Mouse (Mus musculus): ENCODE results near the gene Fmnl2. TPM values are rescaled to one million over a fixed set of nuclear protein-coding genes. Genes with fewer than 3 reads are reported as not detected.

Fmnl2 gene
- polyA plus RNA-seq, 1 experiment, result 2.3 TPM

GRCm38 (mm10) chr2:52830513-52830912 lies 27.1 kb upstream of the Fmnl2 start:
- Histone ChIP-seq H3K4me3 (ENCODE audit: extremely low read depth, insufficient read depth, insufficient read length) (no peak overlapping the region), H3K27ac (ENCODE audit: insufficient read depth, low read length) (no peak overlapping the region), H3K4me1 (ENCODE audit: control insufficient read depth, insufficient read depth, insufficient read length) (peaks cover 3% of the 10 kb centered on the region; the same call in 1 of the 2 replicates), H3K36me3 (ENCODE audit: control insufficient read depth, insufficient read depth, low read length) (no peaks in the 10 kb centered on the region), H3K27me3 (ENCODE audit: control insufficient read depth, insufficient read depth, low read length) (no peaks in the 10 kb centered on the region)
- no peak for DNase-seq (ENCODE audit: low read depth in 1 of 2, low spot score in 2 of 2)
- TF ChIP-seq CTCF (IDR thresholded peaks at IDR 0.05; ENCODE audit: extremely low read depth, insufficient read depth, insufficient read length, insufficient replicate concordance) (no peak), POLR2A (IDR thresholded peaks at IDR 0.05; ENCODE audit: low read depth, low read length) (no peak)
- WGBS, result 28% methylated on average over 4 of the region's 4 CpGs

DNA sequence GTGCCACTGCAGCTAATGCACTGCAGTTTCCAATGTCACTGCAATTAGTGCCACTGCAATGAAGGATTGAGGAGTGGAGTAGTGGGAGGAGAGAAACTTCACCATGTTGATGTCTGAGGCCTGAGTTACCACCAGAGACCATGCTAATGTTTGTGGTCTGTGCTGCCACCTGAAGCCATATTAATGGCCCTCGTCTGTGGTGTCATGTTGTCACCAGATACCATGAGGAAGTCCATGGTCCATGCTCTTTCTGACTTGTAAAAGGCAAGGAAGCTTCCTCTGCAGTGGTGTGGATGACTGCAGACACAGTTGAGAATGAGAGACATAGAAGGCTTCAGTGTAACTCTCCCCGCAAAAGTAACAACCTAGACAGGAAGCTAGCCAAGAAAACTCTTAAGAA lies 26.1 kb upstream of the Fmnl2 start:
- Histone ChIP-seq H3K4me3 (ENCODE audit: extremely low read depth, insufficient read depth, insufficient read length) (no peak overlapping the region), H3K27ac (ENCODE audit: insufficient read depth, low read length) (no peak overlapping the region), H3K27me3 (ENCODE audit: control insufficient read depth, insufficient read depth, low read length) (no peaks in the 10 kb centered on the region), H3K4me1 (ENCODE audit: control insufficient read depth, insufficient read depth, insufficient read length) (peaks cover 3% of the 10 kb centered on the region; the same call in 1 of the 2 replicates), H3K36me3 (ENCODE audit: control insufficient read depth, insufficient read depth, low read length) (no peaks in the 10 kb centered on the region)
- DNase-seq (ENCODE audit: low read depth in 1 of 2, low spot score in 2 of 2), result no peak
- TF ChIP-seq CTCF (IDR thresholded peaks at IDR 0.05; ENCODE audit: extremely low read depth, insufficient read depth, insufficient read length, insufficient replicate concordance) (no peak), POLR2A (IDR thresholded peaks at IDR 0.05; ENCODE audit: low read depth, low read length) (no peak)
- 61% methylated on average over 2 of the region's 2 CpGs for WGBS

- Histone ChIP-seq H3K27me3 (ENCODE audit: control insufficient read depth, insufficient read depth, low read length) (no peaks in the 10 kb centered on the region), H3K36me3 (ENCODE audit: control insufficient read depth, insufficient read depth, low read length) (no peaks in the 10 kb centered on the region), H3K27ac (ENCODE audit: insufficient read depth, low read length) (no peak overlapping the region), H3K4me1 (ENCODE audit: control insufficient read depth, insufficient read depth, insufficient read length) (no peaks in the 10 kb centered on the region; the same call in 1 of the 2 replicates), H3K4me3 (ENCODE audit: extremely low read depth, insufficient read depth, insufficient read length) (no peak overlapping the region)
- WGBS, result 87% methylated on average over 3 of the region's 3 CpGs
- no peak for DNase-seq (ENCODE audit: low read depth in 1 of 2, low spot score in 2 of 2)
- TF ChIP-seq CTCF (IDR thresholded peaks at IDR 0.05; ENCODE audit: extremely low read depth, insufficient read depth, insufficient read length, insufficient replicate concordance) (no peak), POLR2A (IDR thresholded peaks at IDR 0.05; ENCODE audit: low read depth, low read length) (no peak)
Observed at GRCm38 (mm10) chr2:52835726-52836125, 21.9 kb upstream of the Fmnl2 start.

- H3K27me3 ChIP-seq (ENCODE audit: control insufficient read depth, insufficient read depth, low read length), result no peaks in the 10 kb centered on the region
- H3K27ac ChIP-seq (ENCODE audit: insufficient read depth, low read length), result no peak overlapping the region
- no peaks in the 10 kb centered on the region for H3K36me3 ChIP-seq (ENCODE audit: control insufficient read depth, insufficient read depth, low read length)
- TF ChIP-seq POLR2A (IDR thresholded peaks at IDR 0.05; ENCODE audit: low read depth, low read length) (no peak), CTCF (IDR thresholded peaks at IDR 0.05; ENCODE audit: extremely low read depth, insufficient read depth, insufficient read length, insufficient replicate concordance) (no peak)
- no peak for DNase-seq (ENCODE audit: low read depth in 1 of 2, low spot score in 2 of 2)
- no peaks in the 10 kb centered on the region; the same call in none of the 2 replicates for H3K4me1 ChIP-seq (ENCODE audit: control insufficient read depth, insufficient read depth, insufficient read length)
- 43% methylated on average over 4 of the region's 4 CpGs for WGBS
- H3K4me3 ChIP-seq (ENCODE audit: extremely low read depth, insufficient read depth, insufficient read length), result no peak overlapping the region
Observed at GRCm38 (mm10) chr2:52839074-52839473, 18.6 kb upstream of the Fmnl2 start.

DNA sequence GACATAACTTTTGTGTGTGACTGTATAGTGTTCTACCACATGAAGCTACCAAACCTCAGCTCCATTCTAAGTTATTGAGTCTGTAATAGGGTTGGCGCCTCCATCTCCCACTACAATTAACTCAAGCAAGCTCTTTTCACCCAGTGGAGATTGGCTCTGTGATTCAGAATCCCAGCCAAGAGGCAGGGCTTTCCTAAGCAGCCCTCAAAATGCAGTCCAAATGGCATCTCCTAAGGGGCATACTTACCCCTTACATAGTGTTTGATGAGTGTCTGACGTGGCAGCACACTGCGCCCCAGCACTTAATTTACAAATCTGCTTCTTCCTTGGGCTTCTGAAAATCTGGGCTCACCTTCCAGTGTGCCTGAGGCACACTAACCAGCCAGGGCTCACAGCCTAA lies 17.8 kb upstream of the Fmnl2 start:
- DNase-seq (ENCODE audit: low read depth in 1 of 2, low spot score in 2 of 2), result no peak
- H3K36me3 ChIP-seq (ENCODE audit: control insufficient read depth, insufficient read depth, low read length), result no peaks in the 10 kb centered on the region
- WGBS, result 94% methylated on average over 3 of the region's 3 CpGs
- no peak overlapping the region for H3K4me3 ChIP-seq (ENCODE audit: extremely low read depth, insufficient read depth, insufficient read length)
- H3K4me1 ChIP-seq (ENCODE audit: control insufficient read depth, insufficient read depth, insufficient read length), result no peaks in the 10 kb centered on the region; the same call in none of the 2 replicates
- no peaks in the 10 kb centered on the region for H3K27me3 ChIP-seq (ENCODE audit: control insufficient read depth, insufficient read depth, low read length)
- TF ChIP-seq CTCF (IDR thresholded peaks at IDR 0.05; ENCODE audit: extremely low read depth, insufficient read depth, insufficient read length, insufficient replicate concordance) (no peak), POLR2A (IDR thresholded peaks at IDR 0.05; ENCODE audit: low read depth, low read length) (no peak)
- H3K27ac ChIP-seq (ENCODE audit: insufficient read depth, low read length), result no peak overlapping the region

DNA sequence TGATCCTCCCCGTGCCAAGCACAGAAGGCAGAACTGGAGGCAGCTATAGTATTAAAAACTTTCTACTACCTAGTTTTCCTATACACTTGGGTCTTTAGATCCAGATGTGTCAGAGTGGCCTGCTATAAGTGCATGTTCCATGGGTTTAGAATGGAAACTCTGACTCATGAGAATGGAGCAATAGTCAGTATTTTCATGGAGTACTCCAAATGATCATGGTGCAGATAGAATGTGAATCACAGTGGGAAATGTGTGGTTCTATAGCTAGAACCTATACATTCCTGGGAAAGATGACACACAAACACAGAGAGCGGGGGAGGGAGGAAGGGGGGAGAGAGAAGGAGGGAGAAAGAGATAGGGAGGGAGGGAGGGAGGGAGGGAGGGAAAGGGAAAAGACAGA lies 13.8 kb upstream of the Fmnl2 start:
- TF ChIP-seq CTCF (IDR thresholded peaks at IDR 0.05; ENCODE audit: extremely low read depth, insufficient read depth, insufficient read length, insufficient replicate concordance) (no peak), POLR2A (IDR thresholded peaks at IDR 0.05; ENCODE audit: low read depth, low read length) (no peak)
- no peaks in the 10 kb centered on the region for H3K27me3 ChIP-seq (ENCODE audit: control insufficient read depth, insufficient read depth, low read length)
- no peaks in the 10 kb centered on the region; the same call in none of the 2 replicates for H3K4me1 ChIP-seq (ENCODE audit: control insufficient read depth, insufficient read depth, insufficient read length)
- H3K27ac ChIP-seq (ENCODE audit: insufficient read depth, low read length), result no peak overlapping the region
- no peak overlapping the region for H3K4me3 ChIP-seq (ENCODE audit: extremely low read depth, insufficient read depth, insufficient read length)
- DNase-seq (ENCODE audit: low read depth in 1 of 2, low spot score in 2 of 2), result no peak
- no peaks in the 10 kb centered on the region for H3K36me3 ChIP-seq (ENCODE audit: control insufficient read depth, insufficient read depth, low read length)
- WGBS, result 87% methylated on average over 2 of the region's 2 CpGs

DNA sequence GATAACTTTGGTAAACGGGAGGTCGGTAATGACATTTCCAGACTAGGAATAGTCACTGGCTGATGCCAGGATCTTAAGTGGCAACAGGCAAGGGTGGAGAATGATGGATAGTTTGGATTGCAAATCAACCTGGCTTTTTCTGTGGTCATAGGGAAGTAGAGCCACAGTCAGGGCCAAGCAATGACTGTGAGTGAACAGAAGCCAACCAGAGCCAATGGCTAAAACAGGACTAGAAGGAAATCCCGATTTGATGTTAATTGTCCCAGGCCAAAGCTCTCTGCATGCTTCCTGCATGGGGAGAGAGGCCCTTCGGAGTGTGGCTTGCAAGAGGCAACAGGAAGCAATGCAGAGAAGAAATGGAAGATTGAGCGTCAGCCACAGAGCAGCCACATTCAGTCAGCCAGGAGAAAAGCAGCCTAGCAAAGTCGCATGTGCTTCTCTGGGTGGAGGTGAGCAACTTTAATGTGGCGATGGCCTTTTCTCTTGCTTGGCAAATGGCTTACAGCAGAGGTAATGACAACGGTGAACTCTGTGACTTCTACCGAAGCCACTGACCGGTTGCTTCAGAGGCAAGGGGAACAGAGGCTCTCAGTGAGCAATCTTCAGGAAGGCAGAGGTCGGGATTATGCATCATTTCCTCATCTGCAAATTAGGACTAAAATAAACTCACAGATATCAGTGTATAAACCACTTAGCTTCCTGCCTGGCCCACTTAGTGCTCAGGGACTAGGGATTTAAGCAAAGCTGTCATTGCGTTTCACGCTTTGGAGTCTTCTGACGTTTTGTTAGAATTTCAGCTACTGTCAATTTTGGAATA lies 12.5 kb upstream of the Fmnl2 start:
- no peaks in the 10 kb centered on the region; the same call in none of the 2 replicates for H3K4me1 ChIP-seq (ENCODE audit: control insufficient read depth, insufficient read depth, insufficient read length)
- DNase-seq (ENCODE audit: low read depth in 1 of 2, low spot score in 2 of 2), result no peak
- TF ChIP-seq POLR2A (IDR thresholded peaks at IDR 0.05; ENCODE audit: low read depth, low read length), result no peak
- no peak for TF ChIP-seq CTCF (IDR thresholded peaks at IDR 0.05; ENCODE audit: extremely low read depth, insufficient read depth, insufficient read length, insufficient replicate concordance)
- 29% methylated on average over 14 of the region's 14 CpGs for WGBS
- H3K4me3 ChIP-seq (ENCODE audit: extremely low read depth, insufficient read depth, insufficient read length), result no peak overlapping the region
- H3K36me3 ChIP-seq (ENCODE audit: control insufficient read depth, insufficient read depth, low read length), result no peaks in the 10 kb centered on the region
- no peaks in the 10 kb centered on the region for H3K27me3 ChIP-seq (ENCODE audit: control insufficient read depth, insufficient read depth, low read length)
- no peak overlapping the region for H3K27ac ChIP-seq (ENCODE audit: insufficient read depth, low read length)
